Mouse (Mus musculus) kidney, adult 8-10 months (tissue): ENCODE measurements around the gene Gpr65.
"Not testable (repeated sequence)": the region's sequence is repeated elsewhere in the genome, so short reads cannot be mapped to it uniquely, and the experiment has no call there.

Experiments
- DNase-seq, 2 experiments: peaks; one replicate each; pipeline ENCODE4 v3.0.0; 2022

The Gpr65 gene

DNA sequence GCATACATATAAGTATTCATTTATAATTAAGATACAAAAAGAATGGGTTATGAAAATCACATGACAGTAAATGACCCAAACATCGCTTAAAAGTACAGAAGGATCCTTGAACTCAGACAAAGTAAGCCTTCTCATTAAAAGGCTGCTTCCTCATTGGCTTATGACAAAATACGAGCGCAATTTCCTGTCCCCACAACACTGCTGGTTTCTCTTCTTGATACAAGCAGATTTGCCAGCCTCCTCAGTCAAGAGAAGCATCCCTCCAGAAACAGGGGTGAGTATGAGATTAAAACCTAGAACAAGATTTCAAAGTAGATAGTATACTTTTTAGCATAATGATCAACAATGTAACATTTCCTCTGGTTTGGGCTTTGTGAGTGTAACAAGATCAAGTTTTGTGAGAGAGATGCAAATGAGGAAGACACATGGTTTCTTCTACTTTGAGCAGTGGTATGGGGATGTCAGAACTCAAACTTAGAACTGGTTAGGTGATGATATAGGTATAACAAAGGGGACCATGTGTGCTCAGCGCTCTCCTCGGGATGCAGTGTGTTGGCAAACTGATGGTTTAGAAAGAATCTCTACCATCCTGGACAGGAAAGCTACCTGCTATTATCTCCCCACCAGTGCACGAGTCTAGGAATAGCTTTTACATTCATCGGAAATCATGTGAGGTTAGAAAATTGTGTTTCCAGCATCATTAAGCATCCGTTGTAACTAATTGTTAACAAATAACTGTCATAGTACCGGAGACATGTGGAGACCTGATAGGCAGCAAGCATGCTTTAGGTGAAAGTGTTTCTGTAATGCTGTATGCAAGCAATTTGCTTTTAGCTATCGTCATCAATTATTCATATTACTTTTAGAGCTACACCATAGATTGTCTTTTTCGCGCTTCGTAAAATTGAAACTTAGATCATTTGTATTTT lies at the start of gene Gpr65:
Gpr65 (plus strand) TSS at position 195 of the 929 bp plus-strand sequence.
- no peak for DNase-seq

DNA sequence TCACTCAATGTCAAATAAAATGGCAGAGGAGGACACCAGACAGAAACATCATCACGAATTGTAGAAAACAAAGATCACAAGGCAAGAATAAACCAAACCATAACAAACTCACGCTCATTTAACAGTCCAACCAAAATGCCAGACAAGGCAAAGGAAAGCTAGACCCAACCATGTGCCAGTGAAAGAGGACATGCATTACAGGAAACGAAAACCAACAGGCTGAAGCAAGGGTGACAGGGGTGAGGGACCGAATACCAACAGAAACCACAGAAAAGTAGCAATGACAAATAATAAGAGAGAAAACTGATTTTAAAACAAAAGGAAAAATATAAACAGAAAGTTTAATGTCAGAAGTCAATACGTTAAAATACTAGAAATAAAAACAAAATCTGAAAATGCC lies 45.1 kb upstream of the Gpr65 start:
- no peak for DNase-seq

DNA sequence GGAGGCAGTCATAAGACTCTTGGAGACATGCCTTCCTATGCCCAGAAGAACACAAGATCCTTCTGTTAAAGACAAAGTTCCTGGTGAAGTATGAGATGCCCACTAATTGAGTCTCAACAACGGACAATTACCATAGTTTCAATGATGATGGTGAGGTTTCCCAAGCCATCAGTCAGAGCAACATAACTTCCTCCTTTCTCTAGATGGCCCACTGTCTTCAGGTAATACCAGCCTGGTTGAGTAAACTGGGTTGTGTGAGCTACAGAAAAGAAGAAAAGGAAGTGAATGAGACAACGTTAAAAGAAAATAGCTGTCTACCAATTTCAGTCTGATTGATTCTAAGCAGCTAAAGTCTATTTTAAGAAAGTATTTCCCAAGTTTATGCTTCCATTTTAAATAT lies 41.4 kb upstream of the Gpr65 start:
- no peak for DNase-seq

GRCm38 (mm10) chr12:98238478-98238877 lies 30.0 kb upstream of the Gpr65 start:
- not testable (repeated sequence) for DNase-seq

DNA sequence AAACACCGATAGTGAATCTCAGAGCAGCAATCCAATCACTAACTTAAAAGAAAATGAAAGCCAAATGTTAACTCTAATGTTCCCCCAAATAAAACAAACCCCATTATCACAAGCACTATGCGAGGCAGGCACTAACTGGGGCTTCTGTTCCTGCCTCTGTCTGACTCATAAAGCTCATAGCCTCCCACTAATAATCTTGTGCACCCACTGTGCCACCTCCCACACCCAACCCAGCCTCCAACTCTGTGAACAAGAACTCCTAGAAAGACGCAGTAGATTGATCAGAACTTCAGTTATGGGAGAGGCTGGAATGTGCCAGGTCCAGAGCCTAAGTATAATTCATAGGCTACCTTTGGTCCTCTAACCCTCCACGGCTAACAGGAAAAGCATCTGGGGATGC lies 24.3 kb upstream of the Gpr65 start:
- no peak for DNase-seq

DNA sequence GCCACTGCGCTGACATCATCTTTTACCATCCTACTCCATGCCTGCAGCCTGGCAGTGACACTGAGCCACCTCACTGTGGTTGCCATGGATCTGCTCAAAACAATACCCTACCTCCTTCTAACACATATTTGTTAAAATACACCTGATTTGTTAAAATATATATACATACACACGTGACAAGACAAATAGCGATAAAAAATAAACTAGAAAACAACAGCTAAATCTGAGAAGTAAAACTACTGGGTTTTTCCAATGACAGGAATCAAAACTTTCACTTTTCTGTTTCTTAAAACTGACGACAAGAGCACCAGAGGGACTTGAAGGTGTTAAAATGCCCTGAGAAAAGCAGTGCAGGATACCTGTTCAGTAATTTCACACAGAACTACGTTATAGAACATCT lies 23.6 kb upstream of the Gpr65 start:
- no peak for DNase-seq

DNA sequence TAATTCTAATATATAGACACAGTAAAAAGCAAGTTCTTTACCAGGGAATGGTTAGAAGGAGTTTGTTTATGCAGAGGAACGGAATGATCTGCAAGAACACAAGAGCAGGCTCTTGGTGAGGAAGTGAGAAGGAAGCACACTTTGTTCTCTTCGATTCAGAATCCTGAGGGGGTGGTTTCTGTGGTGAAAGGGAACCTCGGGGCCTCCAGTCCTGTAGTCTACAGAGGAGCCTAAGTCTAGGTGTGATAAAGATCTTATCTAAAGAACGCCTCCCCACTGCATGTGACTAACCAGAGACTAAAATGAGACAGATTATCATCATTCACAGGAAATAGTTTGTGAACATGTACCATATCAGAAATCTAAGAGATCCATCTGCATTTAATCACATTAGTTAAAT lies 21.6 kb upstream of the Gpr65 start:
- no peak for DNase-seq

- DNase-seq: no peak
These were observed 18.8 kb upstream of the Gpr65 start for GRCm38 (mm10) chr12:98249671-98250070.

- no peak for DNase-seq
These were observed 18.1 kb upstream of the Gpr65 start for GRCm38 (mm10) chr12:98250327-98250726.

- DNase-seq: no peak
These were observed 16.0 kb upstream of the Gpr65 start for GRCm38 (mm10) chr12:98252417-98252816.

GRCm38 (mm10) chr12:98255373-98255995 lies 13.0 kb upstream of the Gpr65 start:
- peak; percentile 34 to 55 for DNase-seq

GRCm38 (mm10) chr12:98258371-98258844 lies 10.0 kb upstream of the Gpr65 start:
- peak; percentile 42 to 59 for DNase-seq

DNA sequence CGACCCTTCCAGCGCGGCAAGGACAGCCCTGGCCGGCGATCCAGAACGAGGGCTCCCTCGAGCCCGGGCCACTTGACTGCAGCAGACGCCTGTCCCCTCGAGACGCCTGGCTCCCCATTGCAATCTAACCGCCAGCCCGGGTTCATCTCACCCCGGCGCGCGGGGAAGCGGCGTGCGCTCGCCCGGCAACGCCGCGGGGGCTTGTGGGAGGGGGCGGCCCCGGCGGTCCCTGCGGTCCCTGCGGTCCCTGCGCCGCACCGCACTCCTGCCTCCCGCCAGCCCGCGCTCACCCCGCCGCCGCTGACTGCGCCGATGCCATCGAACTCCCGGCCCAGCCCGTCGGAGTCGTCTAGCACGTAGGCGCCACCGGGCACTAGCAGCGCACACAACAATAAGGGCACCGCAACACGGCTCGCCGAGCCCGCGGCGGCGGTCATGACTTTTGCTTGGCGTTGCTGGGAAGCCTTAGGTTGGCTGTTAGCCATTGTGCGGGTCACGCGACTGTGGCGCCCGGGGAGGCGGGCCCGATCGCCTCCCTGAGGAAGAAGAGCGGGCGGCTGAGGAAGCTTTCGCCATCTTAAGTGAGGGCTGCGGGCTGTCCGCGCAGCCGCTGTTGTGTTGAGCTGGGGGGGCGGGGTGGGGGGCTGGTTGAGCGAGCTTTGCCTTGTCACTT lies 9.5 kb upstream of the Gpr65 start, which contains the start of gene Galc:
Galc (minus strand) TSS at position 615 of the 673 bp plus-strand sequence.
- DNase-seq: peak; percentile 90 to 93

DNA sequence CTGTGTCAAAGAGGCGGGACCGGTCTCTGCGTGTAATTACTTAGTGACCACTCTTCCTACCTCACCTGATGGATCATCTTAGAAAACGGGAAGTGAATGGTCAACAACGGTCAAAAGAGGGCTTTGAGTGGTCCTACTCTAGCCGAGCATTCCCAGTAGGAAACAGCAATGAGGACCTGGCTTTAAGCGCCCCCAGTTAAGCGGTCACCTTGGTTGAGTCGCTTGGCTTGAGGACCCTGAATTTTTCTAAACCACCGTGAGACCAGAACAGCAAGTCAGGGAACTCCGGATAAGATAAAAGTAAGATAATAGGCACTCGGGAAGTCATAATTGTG lies 8.9 kb upstream of the Gpr65 start:
- DNase-seq: no peak

DNA sequence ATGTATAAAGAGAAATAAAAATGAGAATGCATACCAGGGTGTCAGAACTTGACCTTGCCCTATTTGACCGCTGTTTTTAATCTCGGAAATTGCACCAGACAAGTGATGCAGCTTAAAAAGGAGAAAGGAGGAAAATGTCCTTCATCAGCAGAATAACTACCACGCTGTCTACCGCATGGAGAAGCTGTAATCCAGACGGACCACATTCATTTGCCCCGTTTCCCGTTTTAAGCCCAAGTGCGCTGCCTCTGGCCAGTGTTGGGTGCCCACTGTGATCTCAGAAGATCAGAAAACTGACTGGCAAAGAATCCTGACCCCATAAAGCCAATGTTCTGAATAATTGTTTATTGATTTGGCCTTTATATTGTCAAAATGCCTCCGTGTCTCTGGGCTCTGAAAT lies 2.7 kb upstream of the Gpr65 start:
- no peak for DNase-seq

- no peak for DNase-seq
These were observed 1.6 kb downstream of the Gpr65 start for GRCm38 (mm10) chr12:98269791-98270745.

GRCm38 (mm10) chr12:98270810-98271566 lies 2.6 kb downstream of the Gpr65 start:
- DNase-seq: no peak

DNA sequence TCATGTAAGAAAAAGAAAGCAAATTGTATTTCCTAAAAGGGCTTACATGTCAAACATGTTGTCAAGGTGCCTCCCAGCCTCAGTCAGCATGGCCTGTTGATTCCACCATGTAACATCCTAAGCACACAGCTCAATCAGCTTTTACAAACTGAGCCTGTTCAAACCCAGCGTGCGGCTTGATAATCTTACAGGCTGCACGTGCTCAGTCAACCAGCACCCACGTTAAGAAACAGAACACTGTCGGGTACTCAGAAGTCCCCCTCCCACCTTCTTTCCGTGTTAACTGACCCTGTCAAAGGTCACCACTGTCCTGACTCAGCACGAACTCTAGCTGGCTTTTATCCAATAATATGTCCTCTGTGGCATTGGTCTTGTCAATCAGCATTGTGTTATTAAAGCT lies 4.0 kb downstream of the Gpr65 start:
- no peak for DNase-seq

- DNase-seq: peak; percentile 19 to 55
These were observed 12.1 kb downstream of the Gpr65 start for GRCm38 (mm10) chr12:98280530-98280929.

DNA sequence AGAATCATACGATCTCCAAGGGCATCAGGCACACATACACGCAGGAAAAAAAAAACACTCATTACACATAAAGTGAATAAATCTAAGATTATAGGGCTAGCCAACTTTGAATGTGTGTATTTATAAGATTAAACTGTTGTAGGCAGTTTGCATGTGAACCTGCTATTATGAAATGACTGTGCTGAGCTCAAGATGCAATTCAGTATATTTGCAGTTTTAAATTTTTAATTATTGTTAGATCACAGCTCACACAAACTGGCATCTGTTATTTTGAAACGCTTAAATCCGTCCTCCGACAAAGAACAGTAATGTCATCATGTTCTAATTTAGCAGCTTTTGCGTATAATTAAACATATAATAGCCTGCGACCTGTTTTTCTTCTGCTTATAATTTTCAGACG lies 12.6 kb downstream of the Gpr65 start:
- DNase-seq: no peak

DNA sequence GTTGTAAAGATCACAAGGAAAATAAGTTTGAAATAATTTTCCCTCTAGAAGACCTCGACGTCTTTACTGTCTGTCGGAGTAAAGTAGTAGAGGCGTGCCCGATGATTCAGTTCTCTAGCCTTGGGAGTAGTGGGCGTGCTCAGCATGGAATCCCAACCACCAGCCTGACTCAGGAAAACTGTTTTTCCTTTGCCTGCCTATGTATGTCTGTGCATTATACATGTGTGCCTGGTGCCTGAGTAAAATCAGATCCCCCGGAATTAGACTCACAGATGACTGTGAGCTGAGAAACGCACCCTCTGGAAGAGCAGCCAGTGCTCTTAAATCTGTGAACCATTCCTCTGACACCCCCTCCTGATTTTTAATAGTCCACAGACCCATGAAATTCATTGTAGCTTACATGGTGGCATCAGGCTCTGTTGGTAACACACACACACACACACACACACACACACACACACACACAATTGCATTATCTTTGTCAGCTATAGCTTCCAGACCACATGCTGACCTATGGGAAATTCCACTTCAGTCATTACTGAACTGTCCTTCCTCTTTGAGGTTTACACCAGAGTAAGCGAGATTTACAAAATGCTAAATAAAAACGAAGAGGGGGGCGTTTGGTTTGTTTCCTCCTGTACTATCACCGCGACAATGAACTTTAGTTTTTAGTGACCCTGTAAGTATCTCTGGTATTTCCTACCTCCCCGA lies 14.5 kb downstream of the Gpr65 start:
- no peak for DNase-seq
